Mouse (Mus musculus): ENCODE data around the gene Pnpla5.
A peak's percentile ranks its signal among the peaks of the same experiment; 100 is the strongest.
"Not testable (repeated sequence)": the region's sequence is repeated elsewhere in the genome, so short reads cannot be mapped to it uniquely, and the experiment has no call there.

Gene Pnpla5

GRCm38 (mm10) chr15:84116466-84116865 lies 6.5 kb downstream of the Pnpla5 start:
- no peak for DNase-seq (ENCODE audit: low spot score in 2 of 2)

GRCm38 (mm10) chr15:84115727-84116126 lies 7.2 kb downstream of the Pnpla5 start:
- no peak for DNase-seq (ENCODE audit: low spot score in 2 of 2)

GRCm38 (mm10) chr15:84113873-84114272 lies 9.1 kb downstream of the Pnpla5 start:
- no peak for DNase-seq (ENCODE audit: low spot score in 2 of 2)

- no peak for DNase-seq (ENCODE audit: low spot score in 2 of 2)
Measured at GRCm38 (mm10) chr15:84108899-84109298, 14.1 kb downstream of the Pnpla5 start.

- DNase-seq (ENCODE audit: low spot score in 2 of 2), result no peak
Measured at GRCm38 (mm10) chr15:84105924-84106500, 17.0 kb downstream of the Pnpla5 start.

- DNase-seq (ENCODE audit: low spot score in 2 of 2), result no peak
Measured at GRCm38 (mm10) chr15:84105105-84105923, 17.7 kb downstream of the Pnpla5 start, which contains the start of gene Sult4a1. Gene Sult4a1, minus strand, starts transcription at chr15:84105754.

- DNase-seq (ENCODE audit: low spot score in 2 of 2), result no peak
Measured at GRCm38 (mm10) chr15:84104626-84105025, 18.3 kb downstream of the Pnpla5 start.

- DNase-seq (ENCODE audit: low spot score in 2 of 2), result not testable (repeated sequence)
Measured at GRCm38 (mm10) chr15:84097536-84097935, 25.4 kb downstream of the Pnpla5 start.

- no peak for DNase-seq (ENCODE audit: low spot score in 2 of 2)
Measured at GRCm38 (mm10) chr15:84096051-84096450, 26.9 kb downstream of the Pnpla5 start.

- DNase-seq (ENCODE audit: low spot score in 2 of 2), result no peak
Measured at GRCm38 (mm10) chr15:84094921-84095320, 28.1 kb downstream of the Pnpla5 start.

- no peak for DNase-seq (ENCODE audit: low spot score in 2 of 2)
Measured at GRCm38 (mm10) chr15:84086775-84087174, 36.2 kb downstream of the Pnpla5 start.

- DNase-seq (ENCODE audit: low spot score in 2 of 2), result no peak
Measured at GRCm38 (mm10) chr15:84086364-84086763, 36.6 kb downstream of the Pnpla5 start.

- DNase-seq (ENCODE audit: low spot score in 2 of 2), result no peak
Measured at GRCm38 (mm10) chr15:84080069-84080468, 42.9 kb downstream of the Pnpla5 start.

GRCm38 (mm10) chr15:84079519-84079918 lies 43.5 kb downstream of the Pnpla5 start:
- no peak for DNase-seq (ENCODE audit: low spot score in 2 of 2)

- peak in 1 of 2 experiments; percentile 17 for DNase-seq (ENCODE audit: low spot score in 2 of 2)
Measured at GRCm38 (mm10) chr15:84078667-84079066, 44.3 kb downstream of the Pnpla5 start.

- no peak for DNase-seq (ENCODE audit: low spot score in 2 of 2)
Measured at GRCm38 (mm10) chr15:84077151-84077550, 45.8 kb downstream of the Pnpla5 start.

- no peak for DNase-seq (ENCODE audit: low spot score in 2 of 2)
Measured at GRCm38 (mm10) chr15:84074705-84075185, 48.2 kb downstream of the Pnpla5 start.

GRCm38 (mm10) chr15:84073911-84074704 lies 48.9 kb downstream of the Pnpla5 start:
- peak in 1 of 2 experiments; percentile 34 for DNase-seq (ENCODE audit: low spot score in 2 of 2)

GRCm38 (mm10) chr15:84073058-84073457 lies 49.9 kb downstream of the Pnpla5 start:
- DNase-seq (ENCODE audit: low spot score in 2 of 2), result no peak

GRCm38 (mm10) chr15:84072226-84072625 lies 50.7 kb downstream of the Pnpla5 start:
- DNase-seq (ENCODE audit: low spot score in 2 of 2), result no peak

- DNase-seq (ENCODE audit: low spot score in 2 of 2), result no peak
Measured at GRCm38 (mm10) chr15:84070116-84070676, 52.8 kb downstream of the Pnpla5 start.

All from natural killer cell, adult 2 months (primary cell).